Mouse (Mus musculus) limb, embryonic 12.5 days (tissue): ENCODE measurements around the gene Shank1. TPM values are rescaled to one million over a fixed set of nuclear protein-coding genes. Genes with fewer than 3 reads are reported as not detected.

Experiments
- ATAC-seq: fragments of 200-750 bp; cut with Nextera tagmentation; 2 replicates; pipeline ENCODE4 v1.8.0; 2017; ENCODE audit warnings: low read depth, moderate TSS enrichment; ENCODE audit not compliant: insufficient number of reproducible peaks, insufficient read depth, low FRiP score, low TSS enrichment
- H3K27ac ChIP-seq: fragments of 300-500 bp; sonication (generic); 2 replicates; pipeline ENCODE4 v1.5.1; 2016; ENCODE audit warnings: mild to moderate bottlenecking, moderate library complexity
- H3K27me3 ChIP-seq: fragments of 300-500 bp; sonication (generic); 2 replicates; pipeline ENCODE4 v1.6.1; 2016; ENCODE audit warnings: mild to moderate bottlenecking, moderate library complexity
- H3K36me3 ChIP-seq: fragments of 300-500 bp; sonication (generic); 2 replicates; pipeline ENCODE4 v1.6.1; 2016; ENCODE audit warnings: mild to moderate bottlenecking, moderate library complexity
- H3K4me1 ChIP-seq: fragments of 300-500 bp; sonication (generic); replicated peaks from 2 replicates; pipeline ENCODE4 v1.6.1; 2016
- H3K4me2 ChIP-seq: fragments of 300-500 bp; sonication (generic); 2 replicates; pipeline ENCODE4 v1.6.1; 2016; ENCODE audit warnings: mild to moderate bottlenecking, moderate library complexity
- H3K4me3 ChIP-seq: fragments of 300-500 bp; sonication (generic); replicated peaks from 2 replicates; pipeline ENCODE4 v1.5.1; 2016; ENCODE audit warnings: mild to moderate bottlenecking
- H3K9ac ChIP-seq: fragments of 300-500 bp; sonication (generic); replicated peaks from 2 replicates; pipeline ENCODE4 v1.6.1; 2016; ENCODE audit warnings: mild to moderate bottlenecking, moderate library complexity
- H3K9me3 ChIP-seq: fragments of 300-500 bp; sonication (generic); 2 replicates; pipeline ENCODE4 v1.6.1; 2016; ENCODE audit warnings: mild to moderate bottlenecking, moderate library complexity
- WGBS: fragments of 180-500 bp; shearing (Covaris S2); methylation state at CpG from one replicate; pipeline ENCODE4 v1.1.7; 2016; 5-methylcytosine and 5-hydroxymethylcytosine counted together
- polyA plus RNA-seq: library from polyadenylated mRNA; unstranded; fragments of >200 nt; fragmentation: Nextera tagmentation; extraction: Ambion mirVana; gene quantifications from 2 replicates; pipeline ENCODE4 v1.2.1, GENCODE M21; 2016

Gene Shank1
- polyA plus RNA-seq, 1 experiment from 2014 or later, result 1.3 TPM

GRCm38 (mm10) chr7:44322290-44322689 is 12.2 kb downstream of the Shank1 start:
- WGBS, result 90% methylated on average over 1 of the region's 1 CpGs
- no peak overlapping the region for H3K9ac ChIP-seq
- no peak for ATAC-seq

GRCm38 (mm10) chr7:44326614-44327013 is 16.6 kb downstream of the Shank1 start:
- H3K27ac ChIP-seq, result no peak overlapping the region
- ATAC-seq, result no peak
- no peak overlapping the region for H3K4me2 ChIP-seq
- H3K9me3 ChIP-seq, result no peaks in the 10 kb centered on the region
- 47% methylated on average over 6 of the region's 6 CpGs for WGBS
- peaks cover 50% of the 10 kb centered on the region for H3K27me3 ChIP-seq
- H3K4me3 ChIP-seq, result no peak overlapping the region
- H3K36me3 ChIP-seq, result no peaks in the 10 kb centered on the region
- no peak overlapping the region for H3K9ac ChIP-seq
- no peaks in the 10 kb centered on the region for H3K4me1 ChIP-seq

More at GRCm38 (mm10) chr7:44322290-44322689, 12.2 kb downstream of the Shank1 start:
- Histone ChIP-seq H3K27me3 (peaks cover 46% of the 10 kb centered on the region), H3K27ac (no peak overlapping the region), H3K9me3 (no peaks in the 10 kb centered on the region), H3K4me1 (no peaks in the 10 kb centered on the region), H3K4me2 (no peak overlapping the region), H3K4me3 (no peak overlapping the region), H3K36me3 (peaks cover 6% of the 10 kb centered on the region; the same call in 1 of the 2 replicates)

GRCm38 (mm10) chr7:44332336-44332735 is 22.3 kb downstream of the Shank1 start:
- 68% methylated on average over 3 of the region's 3 CpGs for WGBS
- peaks cover 69% of the 10 kb centered on the region for H3K27me3 ChIP-seq
- no peak overlapping the region for H3K4me3 ChIP-seq

DNA sequence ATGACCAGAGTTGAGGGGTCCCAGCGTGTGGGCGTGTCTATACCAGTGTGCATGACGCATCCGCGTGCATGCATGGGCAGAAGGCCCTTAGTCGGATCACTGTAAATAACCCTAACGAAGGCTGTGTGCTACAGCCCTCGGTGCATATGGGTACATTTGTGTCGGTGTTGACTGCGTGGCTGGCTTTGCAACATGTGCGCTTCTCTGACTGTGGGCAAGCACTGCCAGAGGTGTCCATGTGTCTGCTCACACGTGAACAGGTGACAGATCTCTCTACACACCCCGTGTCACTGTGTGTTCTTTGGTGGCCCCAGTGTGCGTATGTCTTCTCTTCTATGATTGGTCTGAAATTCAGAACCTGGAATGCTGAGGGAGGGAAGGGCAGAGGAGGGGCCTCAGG is 24.1 kb downstream of the Shank1 start:
- no peak overlapping the region for H3K9ac ChIP-seq
- H3K27me3 ChIP-seq, result peaks cover 78% of the 10 kb centered on the region
- WGBS, result 67% methylated on average over 14 of the region's 14 CpGs
- no peak overlapping the region for H3K4me3 ChIP-seq
- no peak overlapping the region for H3K27ac ChIP-seq
- peaks cover 8% of the 10 kb centered on the region for H3K4me1 ChIP-seq
- no peak overlapping the region for H3K4me2 ChIP-seq
- no peak for ATAC-seq
- H3K9me3 ChIP-seq, result no peaks in the 10 kb centered on the region
- H3K36me3 ChIP-seq, result no peaks in the 10 kb centered on the region

More at GRCm38 (mm10) chr7:44332336-44332735, 22.3 kb downstream of the Shank1 start:
- no peak overlapping the region for H3K27ac ChIP-seq
- no peak overlapping the region for H3K4me2 ChIP-seq
- no peaks in the 10 kb centered on the region for H3K9me3 ChIP-seq
- no peak overlapping the region for H3K9ac ChIP-seq
- H3K36me3 ChIP-seq, result no peaks in the 10 kb centered on the region
- ATAC-seq, result no peak
- H3K4me1 ChIP-seq, result peaks cover 8% of the 10 kb centered on the region

GRCm38 (mm10) chr7:44335031-44335878 is 25.2 kb downstream of the Shank1 start:
- WGBS, result 5% methylated on average over 21 of the region's 40 CpGs
- H3K27me3 ChIP-seq, result peaks cover 90% of the 10 kb centered on the region

DNA sequence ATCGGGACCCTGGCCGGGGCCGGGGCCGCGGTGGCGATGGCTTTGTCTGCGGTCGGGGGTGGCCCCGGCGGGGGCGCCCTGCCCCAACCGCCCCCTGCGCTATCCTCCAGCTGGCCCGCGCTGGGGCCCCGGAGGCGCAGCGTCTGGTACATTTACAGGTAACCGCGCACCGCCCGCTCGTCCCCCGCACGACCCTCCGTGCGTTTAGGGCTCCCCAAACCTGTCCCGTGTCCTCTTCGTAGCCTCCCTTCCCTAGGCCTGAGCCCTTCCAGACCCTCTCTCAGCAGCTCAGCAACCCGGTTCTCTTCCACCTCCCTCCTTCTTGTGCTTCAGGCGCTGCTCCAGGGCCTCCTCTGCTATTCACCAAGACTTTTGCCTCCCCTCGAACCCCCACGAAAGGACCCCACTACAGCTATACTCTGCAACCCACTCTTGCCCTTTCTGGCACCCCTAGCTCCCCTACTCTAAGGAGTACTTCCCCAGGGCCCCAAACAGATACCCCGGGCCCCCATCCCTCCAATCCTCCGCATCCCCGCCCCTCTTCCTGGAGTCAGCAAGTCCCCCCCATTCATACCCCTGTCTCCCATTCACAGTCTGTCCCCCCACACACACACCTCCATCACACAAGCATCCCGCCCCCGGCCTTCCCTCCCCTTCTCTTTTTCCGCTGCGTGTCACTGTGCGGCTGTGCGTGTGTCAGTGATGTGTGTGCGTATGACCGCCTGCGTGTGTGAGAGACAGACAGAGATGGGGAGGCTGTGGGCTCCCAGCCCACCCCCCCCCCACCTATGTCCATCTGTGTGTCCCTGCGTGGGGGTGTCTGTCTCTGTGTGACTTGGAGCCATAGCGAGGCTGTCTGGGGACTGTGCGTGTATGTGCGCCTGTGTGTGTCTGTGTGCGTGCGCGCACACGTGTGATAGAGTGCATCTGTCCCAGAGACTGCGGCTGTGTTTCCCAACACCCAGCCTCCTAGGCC is 26.3 kb downstream of the Shank1 start:
- Histone ChIP-seq H3K27me3 (peaks cover 96% of the 10 kb centered on the region), H3K27ac (no peak overlapping the region), H3K9me3 (no peaks in the 10 kb centered on the region), H3K9ac (0 out of 2 replicates have a peak overlapping the region, but pooled peaks have one; percentile 12), H3K4me2 (peak overlapping the region; percentile 88), H3K4me3 (peak overlapping the region; percentile 48), H3K4me1 (peaks cover 8% of the 10 kb centered on the region), H3K36me3 (no peaks in the 10 kb centered on the region)
- ATAC-seq, result no peak
- 2% methylated on average over 32 of the region's 54 CpGs for WGBS

More at GRCm38 (mm10) chr7:44335031-44335878, 25.2 kb downstream of the Shank1 start:
- H3K4me3 ChIP-seq, result peak overlapping the region; percentile 48
- no peak overlapping the region for H3K27ac ChIP-seq
- ATAC-seq, result 0 out of 2 replicates have a peak, but pooled peaks have one; percentile 49
- H3K36me3 ChIP-seq, result no peaks in the 10 kb centered on the region
- H3K9me3 ChIP-seq, result no peaks in the 10 kb centered on the region
- H3K4me2 ChIP-seq, result peak overlapping the region; percentile 88
- peaks cover 8% of the 10 kb centered on the region for H3K4me1 ChIP-seq
- H3K9ac ChIP-seq, result 0 out of 2 replicates have a peak overlapping the region, but pooled peaks have one; percentile 12

DNA sequence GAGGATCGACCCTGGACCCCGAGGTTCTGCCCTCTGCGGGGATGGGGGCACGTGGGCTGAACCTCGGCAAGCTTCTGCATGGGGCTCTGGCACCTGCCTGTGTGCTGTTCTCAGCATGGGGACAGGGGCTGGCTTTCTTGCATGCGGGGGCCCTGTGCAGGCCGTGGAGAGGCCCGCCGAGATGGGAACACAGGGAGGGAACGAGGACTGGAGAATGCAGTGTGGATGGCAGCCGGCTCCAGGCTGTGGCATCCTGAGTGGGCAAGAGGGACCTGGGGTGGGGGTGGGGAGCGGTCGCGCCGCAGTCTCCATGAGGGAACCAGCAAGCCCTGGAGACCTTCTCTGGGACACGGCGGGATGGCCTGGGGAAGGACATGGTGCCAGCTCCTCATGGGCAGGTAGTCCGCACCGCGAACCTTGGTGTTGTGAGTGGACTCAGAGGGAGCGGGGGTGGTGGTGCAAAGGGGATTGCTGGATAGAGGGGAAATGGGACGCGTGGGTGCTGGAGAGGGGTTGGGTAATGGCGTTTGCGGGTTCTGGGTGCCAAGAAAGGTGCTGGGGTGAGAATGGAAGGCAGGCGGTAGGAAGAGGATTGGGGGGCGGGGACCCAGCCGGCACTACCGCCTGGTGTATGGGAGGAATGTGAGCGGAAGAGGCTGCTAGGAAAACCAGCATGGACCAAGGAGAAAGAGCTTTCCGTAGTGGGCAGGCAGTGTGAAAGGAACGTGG is 27.2 kb downstream of the Shank1 start:
- Histone ChIP-seq H3K4me2 (no peak overlapping the region), H3K9ac (no peak overlapping the region; the same call in 1 of the 2 replicates), H3K9me3 (no peaks in the 10 kb centered on the region), H3K4me1 (peaks cover 8% of the 10 kb centered on the region), H3K27ac (no peak overlapping the region), H3K36me3 (no peaks in the 10 kb centered on the region), H3K4me3 (no peak overlapping the region), H3K27me3 (peaks cover 99% of the 10 kb centered on the region)
- 4% methylated on average over 32 of the region's 32 CpGs for WGBS
- ATAC-seq, result no peak

- no peaks in the 10 kb centered on the region for H3K36me3 ChIP-seq
- peaks cover 98% of the 10 kb centered on the region for H3K27me3 ChIP-seq
- no peak overlapping the region for H3K4me2 ChIP-seq
- no peaks in the 10 kb centered on the region for H3K9me3 ChIP-seq
- peaks cover 12% of the 10 kb centered on the region for H3K4me1 ChIP-seq
- 57% methylated on average over 6 of the region's 6 CpGs for WGBS
- H3K4me3 ChIP-seq, result no peak overlapping the region
- H3K9ac ChIP-seq, result no peak overlapping the region
- H3K27ac ChIP-seq, result no peak overlapping the region
- no peak for ATAC-seq
Measured at GRCm38 (mm10) chr7:44340226-44340625, 30.2 kb downstream of the Shank1 start.

DNA sequence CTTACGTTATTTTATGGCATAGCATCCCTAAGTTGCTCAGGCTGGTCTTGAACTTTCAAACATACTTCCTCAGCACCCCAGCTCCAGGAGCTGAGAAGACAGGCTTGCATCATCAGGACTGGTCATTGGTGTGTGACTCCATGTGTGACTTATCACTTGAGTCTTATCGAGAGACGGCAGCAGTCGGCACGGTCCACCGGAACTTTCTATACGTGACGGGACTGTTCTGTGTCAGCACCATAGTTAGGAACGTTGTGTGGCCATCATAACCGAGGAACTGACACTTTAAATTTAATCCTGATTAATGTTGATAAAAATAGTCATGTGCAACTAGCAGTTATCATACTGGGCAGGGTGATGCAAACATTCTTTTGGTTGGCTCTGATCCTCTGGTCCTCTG is 31.1 kb downstream of the Shank1 start:
- ATAC-seq, result no peak
- Histone ChIP-seq H3K4me3 (no peak overlapping the region), H3K9ac (no peak overlapping the region), H3K4me1 (peaks cover 4% of the 10 kb centered on the region), H3K27ac (no peak overlapping the region), H3K27me3 (peaks cover 96% of the 10 kb centered on the region), H3K9me3 (no peaks in the 10 kb centered on the region), H3K36me3 (no peaks in the 10 kb centered on the region), H3K4me2 (no peak overlapping the region)
- WGBS, result 87% methylated on average over 10 of the region's 10 CpGs

GRCm38 (mm10) chr7:44341714-44342113 is 31.7 kb downstream of the Shank1 start:
- WGBS, result 64% methylated on average over 5 of the region's 5 CpGs
- no peak for ATAC-seq

More at GRCm38 (mm10) chr7:44341714-44342113, 31.7 kb downstream of the Shank1 start:
- Histone ChIP-seq H3K9me3 (no peaks in the 10 kb centered on the region), H3K36me3 (no peaks in the 10 kb centered on the region), H3K27ac (no peak overlapping the region), H3K27me3 (peaks cover 93% of the 10 kb centered on the region), H3K4me1 (peaks cover 4% of the 10 kb centered on the region; the same call in 1 of the 2 replicates), H3K9ac (no peak overlapping the region), H3K4me3 (no peak overlapping the region), H3K4me2 (no peak overlapping the region)
